Mouse (Mus musculus): Measurements from ENCODE around the gene Ldoc1. TPM values are rescaled to one million over a fixed set of nuclear protein-coding genes. Genes with fewer than 3 reads are reported as not detected.

The Ldoc1 gene
- 1.7 TPM in 2 replicates for polyA plus RNA-seq (2016; fragmentation: Nextera tagmentation; extraction: Ambion mirVana)

GRCm38 (mm10) chrX:61709302-61710033, at the start of gene Ldoc1:
Ldoc1 (plus strand) TSS chrX:61709497.
- Histone ChIP-seq H3K27me3 (ENCODE audit: low read depth, poor library complexity, severe bottlenecking) (no peaks in the 10 kb centered on the region), H3K4me3 (peak within 1 kb of the TSS; percentile 46), H3K27ac (no peak within 1 kb of the TSS), H3K4me1 (no peaks in the 10 kb centered on the region), H3K36me3 (no peaks in the 10 kb centered on the region), H3K9me3 (replicated peaks) (no peaks in the 10 kb centered on the region)
- WGBS, result 30% methylated on average over 34 of the region's 34 CpGs
- peak; percentile 33 for DNase-seq (ENCODE audit: low spot score)

- WGBS, result 83% methylated on average over 5 of the region's 7 CpGs
- Histone ChIP-seq H3K27ac (no peak overlapping the region), H3K4me3 (no peak overlapping the region), H3K4me1 (no peaks in the 10 kb centered on the region), H3K27me3 (ENCODE audit: low read depth, poor library complexity, severe bottlenecking) (no peaks in the 10 kb centered on the region), H3K36me3 (no peaks in the 10 kb centered on the region), H3K9me3 (replicated peaks) (no peaks in the 10 kb centered on the region)
- DNase-seq (ENCODE audit: low spot score), result no peak
These were observed 834 bp downstream of the Ldoc1 start for GRCm38 (mm10) chrX:61710131-61710530.

DNA sequence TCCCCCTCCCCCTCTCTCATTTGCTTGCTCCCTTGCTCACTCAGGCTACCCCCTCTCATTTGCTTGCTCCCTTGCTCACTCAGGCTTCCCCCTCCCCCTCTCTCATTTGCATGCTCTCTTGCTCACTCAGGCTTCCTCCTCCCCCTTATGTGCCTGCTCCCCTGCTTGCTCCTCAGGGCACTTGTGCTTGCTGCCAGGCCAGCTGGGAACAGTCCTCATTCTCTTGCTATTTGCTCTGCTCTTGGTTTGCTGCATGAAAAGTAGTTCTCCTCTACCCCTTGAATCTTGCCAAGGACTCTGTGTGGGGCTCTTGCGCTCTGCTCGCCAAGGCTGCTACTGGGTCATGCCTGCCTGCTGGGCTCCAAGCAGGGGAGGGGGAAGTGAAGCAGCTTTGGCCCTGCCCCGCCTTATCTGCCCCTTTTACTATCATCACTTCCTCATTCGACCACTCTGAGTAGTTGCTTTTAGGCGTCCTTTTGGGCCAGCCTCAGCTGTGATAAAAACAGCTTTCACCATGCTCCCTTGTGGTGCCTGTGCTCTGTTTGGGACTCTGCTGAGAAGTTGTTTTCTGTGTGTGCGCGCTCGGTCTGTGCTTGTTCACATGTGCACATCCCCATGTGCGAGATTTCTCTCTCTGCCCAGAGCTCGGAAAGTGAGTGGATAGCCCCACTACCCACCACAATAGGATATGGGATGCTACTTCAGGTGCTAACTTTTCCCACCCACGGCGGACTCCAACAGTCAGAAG, 13.2 kb downstream of the Ldoc1 start:
- Histone ChIP-seq H3K4me3 (peak overlapping the region; percentile 29), H3K27me3 (ENCODE audit: low read depth, poor library complexity, severe bottlenecking) (no peaks in the 10 kb centered on the region), H3K36me3 (no peaks in the 10 kb centered on the region), H3K9me3 (replicated peaks) (no peaks in the 10 kb centered on the region), H3K4me1 (no peaks in the 10 kb centered on the region), H3K27ac (no peak overlapping the region)
- WGBS, result 28% methylated on average over 12 of the region's 12 CpGs
- DNase-seq (ENCODE audit: low spot score), result no peak

DNA sequence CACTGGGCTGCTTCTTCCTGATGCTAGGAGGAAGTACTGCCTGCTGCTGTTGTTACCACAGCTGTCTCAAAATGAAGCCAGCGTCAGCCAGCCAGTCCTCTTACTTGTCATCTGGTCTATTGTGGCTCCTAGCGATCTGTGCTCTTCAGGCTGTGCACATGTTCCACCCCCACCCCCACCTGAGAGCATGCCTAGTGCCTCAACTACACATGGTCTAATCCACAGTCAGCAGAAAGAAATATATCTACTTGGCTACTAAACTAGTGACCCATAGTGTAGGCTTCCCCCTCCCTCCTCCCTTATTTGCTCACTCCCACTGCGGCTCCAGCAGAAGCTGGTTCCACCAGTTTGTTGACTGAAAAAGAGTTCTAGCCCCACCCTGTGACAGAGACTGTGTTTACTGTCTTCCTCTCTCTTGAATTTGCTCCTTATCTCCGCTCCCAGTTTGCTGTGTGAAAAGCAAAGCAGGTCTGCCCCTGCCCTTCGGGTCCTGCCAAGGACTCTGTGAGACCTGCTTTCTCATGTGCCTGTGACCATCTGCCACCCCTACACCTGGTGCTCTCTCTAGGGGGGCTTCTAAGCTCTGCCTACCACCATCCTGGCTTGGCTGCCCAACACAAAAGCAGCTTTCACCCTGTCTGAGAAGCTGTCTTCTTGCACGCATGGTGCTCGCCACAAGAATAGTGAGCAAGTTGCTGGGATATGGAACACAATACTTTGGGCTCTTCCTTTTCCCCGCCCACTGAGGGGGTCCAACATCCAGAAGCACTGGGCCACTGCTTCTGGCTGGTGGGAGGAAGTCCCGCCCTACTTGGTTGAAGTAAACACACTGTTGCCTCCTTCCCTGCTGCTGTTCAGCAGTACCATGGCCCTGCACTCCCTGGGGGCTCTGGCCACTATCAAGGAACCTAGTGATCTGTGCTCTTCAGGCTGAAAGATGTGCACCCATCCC, 14.0 kb downstream of the Ldoc1 start:
- peak overlapping the region; percentile 29; the same call in 1 of the 2 replicates for H3K4me3 ChIP-seq
- H3K27me3 ChIP-seq (ENCODE audit: low read depth, poor library complexity, severe bottlenecking), result no peaks in the 10 kb centered on the region
- no peak overlapping the region for H3K27ac ChIP-seq
- no peaks in the 10 kb centered on the region for H3K9me3 ChIP-seq (replicated peaks)
- no peaks in the 10 kb centered on the region for H3K4me1 ChIP-seq
- DNase-seq (ENCODE audit: low spot score), result no peak
- 54% methylated on average over 9 of the region's 9 CpGs for WGBS
- H3K36me3 ChIP-seq, result no peaks in the 10 kb centered on the region

DNA sequence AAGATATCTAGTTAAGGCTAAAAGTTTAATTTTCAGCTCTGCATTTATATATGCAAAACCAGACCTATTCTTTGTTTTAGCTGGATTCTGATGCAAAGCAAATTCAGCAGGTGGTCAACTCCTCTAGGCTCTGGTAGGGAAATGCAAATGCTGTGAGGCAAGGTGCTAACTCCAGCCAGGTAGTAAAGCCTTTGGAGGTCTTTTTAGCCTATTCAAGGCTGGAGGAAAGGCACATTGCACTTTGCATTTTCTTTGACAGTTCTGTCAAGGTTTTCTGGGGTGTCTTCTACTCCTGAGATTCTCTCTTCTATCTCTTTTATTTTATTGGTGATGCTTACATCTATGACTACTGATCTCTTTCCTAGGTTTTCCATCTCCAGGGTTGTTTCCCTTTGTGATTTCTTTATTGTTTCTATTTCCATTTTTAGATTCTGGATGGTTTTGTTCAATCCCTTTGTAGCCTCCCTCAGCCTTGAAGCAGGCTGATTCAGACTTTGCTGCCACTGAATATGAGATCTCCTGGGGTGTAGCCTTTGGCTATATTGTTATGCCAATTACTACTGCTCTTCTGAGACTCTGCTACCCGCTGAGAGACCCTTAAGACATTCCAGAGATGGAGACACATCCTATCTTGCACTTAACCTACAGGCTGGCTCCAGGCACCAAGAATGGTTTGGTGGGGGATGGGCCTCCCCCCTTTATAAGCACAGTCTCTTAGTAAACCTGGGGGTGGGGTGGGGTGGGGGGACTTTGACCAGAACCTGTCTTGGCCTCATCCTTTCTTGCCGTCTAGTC, 18.4 kb downstream of the Ldoc1 start:
- no peak for DNase-seq (ENCODE audit: low spot score)
- Histone ChIP-seq H3K27me3 (ENCODE audit: low read depth, poor library complexity, severe bottlenecking) (no peaks in the 10 kb centered on the region), H3K4me1 (no peaks in the 10 kb centered on the region), H3K9me3 (replicated peaks) (no peaks in the 10 kb centered on the region), H3K4me3 (no peak overlapping the region), H3K27ac (no peak overlapping the region), H3K36me3 (no peaks in the 10 kb centered on the region)
- WGBS, result 61% methylated on average over 2 of the region's 2 CpGs

Measured in limb, embryonic 10.5 days (tissue).